Mouse (Mus musculus) retina, adult 2 months (tissue): Measurements from ENCODE around the gene Slc52a3.

Source experiments
- DNase-seq: peaks from one replicate; pipeline ENCODE4 v3.0.0-alpha.2; 2012; ENCODE audit warnings: low read depth, low spot score

Gene Slc52a3

DNA sequence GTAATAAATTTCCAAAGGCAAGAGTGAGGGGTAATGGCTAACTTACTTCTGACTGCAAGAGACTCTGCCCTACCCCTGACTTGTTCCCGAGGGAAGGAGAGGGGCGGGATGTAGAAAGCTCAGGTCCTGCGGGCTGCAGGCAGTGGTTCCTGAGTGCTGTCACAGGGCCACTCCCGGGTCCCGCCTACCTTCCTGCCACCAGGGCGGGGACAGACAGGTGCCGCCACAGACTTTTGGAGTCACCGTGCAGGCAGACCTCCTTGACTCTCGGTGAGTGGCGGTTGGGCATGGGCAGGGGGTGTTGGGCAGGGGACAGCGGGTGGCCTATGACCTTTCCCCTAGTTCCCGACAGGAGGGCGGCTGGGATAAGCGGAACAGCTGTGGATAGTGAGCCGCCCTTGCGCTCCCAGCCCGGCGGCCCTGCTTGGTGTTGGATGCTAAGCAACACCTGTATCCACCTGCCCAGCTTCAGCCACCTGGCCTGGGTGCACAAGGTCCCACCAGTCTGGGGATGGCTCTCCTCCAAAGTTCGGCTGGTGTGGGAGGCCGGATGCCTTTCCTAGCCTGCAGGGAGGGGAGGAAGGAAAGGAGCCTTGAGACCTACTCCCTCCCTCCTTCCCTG is 3.5 kb downstream of the Slc52a3 start:
- no peak for DNase-seq

DNA sequence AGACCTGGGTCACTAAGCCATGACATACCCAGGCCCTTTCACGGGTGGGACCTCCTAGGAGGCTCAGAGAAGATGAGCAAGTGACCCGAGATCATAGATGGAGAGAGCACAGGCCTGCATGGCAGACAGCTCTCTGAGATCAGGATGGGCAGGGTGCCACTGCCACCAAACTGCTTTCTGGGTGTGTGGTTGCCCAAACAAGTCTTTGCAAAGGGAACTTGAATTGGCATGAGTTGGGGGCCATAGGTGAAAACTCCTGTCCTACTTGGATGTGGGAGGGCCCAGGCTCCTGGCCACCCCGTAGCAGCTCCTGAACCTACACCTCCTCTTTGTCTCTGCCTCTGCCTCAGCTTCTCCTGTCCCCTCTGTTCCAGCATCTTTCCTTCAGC is 4.0 kb downstream of the Slc52a3 start:
- DNase-seq = no peak

DNA sequence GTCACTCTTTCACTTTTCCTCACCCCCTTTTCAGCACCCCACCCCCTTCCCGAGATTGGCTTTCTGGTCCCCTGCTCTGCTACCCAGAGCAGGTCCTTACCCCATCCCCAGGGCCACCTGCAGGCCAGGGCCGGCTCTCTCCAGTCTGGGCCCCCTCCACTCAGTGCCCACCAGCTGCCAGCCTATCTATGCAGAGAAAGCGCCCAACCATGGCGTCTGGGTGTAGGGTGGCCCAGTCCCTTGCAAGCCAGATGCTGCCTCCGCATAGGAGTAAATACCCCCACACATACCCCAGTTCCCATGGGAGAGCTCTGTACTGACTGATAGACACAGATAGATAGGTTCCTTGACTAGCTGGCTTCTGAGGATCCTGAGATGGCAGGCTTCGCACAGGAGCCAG is 4.4 kb downstream of the Slc52a3 start:
- DNase-seq = no peak

DNA sequence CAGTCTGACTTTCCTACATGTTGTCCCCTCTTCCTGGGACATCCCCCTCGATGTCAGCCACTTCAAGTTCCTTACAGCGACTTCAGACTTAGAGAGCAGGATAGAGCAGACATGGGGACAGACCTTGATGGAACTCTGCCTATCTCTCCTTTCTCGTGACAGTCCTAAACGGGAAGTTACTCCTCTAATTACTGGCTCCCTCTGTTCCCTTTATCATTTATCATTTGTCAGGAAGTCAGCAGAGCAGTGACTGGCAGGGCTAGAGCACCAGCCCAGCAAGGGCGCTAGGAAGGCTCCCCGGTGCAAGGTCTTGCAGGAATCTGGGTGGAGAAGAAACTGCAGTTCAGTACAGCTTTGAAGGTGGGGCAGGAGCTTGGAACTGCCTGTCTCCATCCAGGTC is 6.2 kb downstream of the Slc52a3 start:
- no peak for DNase-seq

DNA sequence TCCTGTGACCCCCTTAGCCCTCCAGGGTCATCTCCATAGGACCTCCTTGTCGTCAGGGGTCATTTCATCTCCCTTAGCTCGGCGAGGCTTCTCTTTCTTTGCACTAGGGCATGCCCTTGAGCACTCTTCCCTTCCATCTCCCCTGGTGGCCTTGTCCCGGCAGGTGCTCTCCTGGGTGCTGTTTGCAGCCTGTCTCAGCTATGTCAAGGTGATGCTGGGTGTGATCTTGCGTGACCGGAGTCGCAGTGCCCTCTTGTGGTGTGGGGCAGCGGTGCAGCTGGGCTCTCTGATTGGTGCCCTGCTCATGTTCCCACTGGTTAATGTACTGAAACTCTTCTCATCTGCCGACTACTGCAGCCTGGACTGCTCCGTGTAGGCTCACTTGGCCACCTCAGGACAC is 11.5 kb downstream of the Slc52a3 start:
- DNase-seq = no peak

DNA sequence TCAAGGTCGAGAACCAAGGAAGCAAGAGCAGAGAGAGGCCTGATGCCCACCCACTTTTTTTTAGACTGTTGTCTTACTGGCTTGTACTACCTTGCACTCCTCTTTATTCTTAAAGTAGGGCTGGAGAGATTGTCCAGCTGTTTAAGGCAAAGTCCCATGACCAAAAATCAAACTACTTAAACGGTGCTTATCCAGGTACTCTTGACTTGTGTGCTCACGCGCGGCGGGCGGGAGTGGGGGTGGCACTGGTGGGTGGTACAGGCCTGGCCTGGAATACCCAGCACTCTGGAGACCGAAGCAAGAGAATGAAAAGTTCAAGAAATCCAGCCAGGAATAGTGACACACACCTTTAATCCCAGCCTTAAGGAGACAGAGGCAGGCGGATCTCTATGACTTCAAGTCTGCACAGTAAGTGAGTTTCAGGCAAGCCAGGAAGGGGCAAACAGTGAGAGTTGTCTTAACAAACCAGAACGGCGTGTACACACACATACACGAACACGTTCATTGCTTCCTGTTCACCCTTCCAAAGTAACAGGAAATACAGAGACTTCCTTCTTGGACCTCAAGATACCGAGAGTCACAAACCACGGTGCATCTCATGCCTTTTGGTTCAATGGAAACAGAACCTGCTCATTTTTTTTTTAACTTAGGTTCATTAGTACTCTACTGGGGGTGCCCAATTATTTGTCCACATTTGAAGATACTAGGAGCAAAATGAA is 12.9 kb downstream of the Slc52a3 start:
- no peak for DNase-seq

DNA sequence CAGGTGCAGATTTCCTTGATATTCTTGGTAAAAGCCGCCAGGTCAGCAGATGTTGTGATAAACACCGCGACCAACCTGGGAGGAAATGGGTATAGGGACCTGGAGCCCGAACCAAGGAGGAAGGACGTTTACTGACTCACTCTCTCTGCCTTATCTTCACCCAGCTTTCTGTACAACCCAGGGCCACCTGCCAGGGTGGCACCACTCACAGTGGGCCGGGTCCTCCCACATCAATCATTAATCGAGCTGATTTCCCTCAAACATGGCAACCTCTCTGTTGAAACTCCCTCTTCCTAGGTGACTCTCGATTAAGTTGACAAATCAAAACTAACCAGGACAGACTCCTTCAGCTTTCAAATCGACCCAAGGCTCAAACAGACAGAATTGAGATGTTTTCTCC is 13.9 kb downstream of the Slc52a3 start:
- no peak for DNase-seq

DNA sequence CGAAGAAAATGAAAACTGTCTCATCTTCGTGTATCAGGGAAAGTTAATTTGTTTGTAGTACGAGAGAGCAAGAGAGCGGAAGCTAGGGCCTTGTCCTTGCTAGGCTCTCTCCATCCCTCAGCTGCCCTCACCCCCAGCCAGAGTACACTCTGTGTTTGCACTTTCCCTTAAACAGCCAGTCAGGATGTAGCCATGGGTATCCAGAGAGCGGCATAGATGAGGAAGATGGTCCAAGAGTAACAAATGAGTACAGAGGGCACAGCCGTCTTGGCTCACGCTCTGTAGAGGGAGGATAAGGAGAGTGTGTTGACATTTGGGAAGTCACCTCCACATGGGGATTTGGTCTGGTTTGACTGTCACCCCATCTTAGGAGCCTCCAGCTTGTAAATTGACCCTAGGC is 14.3 kb downstream of the Slc52a3 start:
- no peak for DNase-seq

DNA sequence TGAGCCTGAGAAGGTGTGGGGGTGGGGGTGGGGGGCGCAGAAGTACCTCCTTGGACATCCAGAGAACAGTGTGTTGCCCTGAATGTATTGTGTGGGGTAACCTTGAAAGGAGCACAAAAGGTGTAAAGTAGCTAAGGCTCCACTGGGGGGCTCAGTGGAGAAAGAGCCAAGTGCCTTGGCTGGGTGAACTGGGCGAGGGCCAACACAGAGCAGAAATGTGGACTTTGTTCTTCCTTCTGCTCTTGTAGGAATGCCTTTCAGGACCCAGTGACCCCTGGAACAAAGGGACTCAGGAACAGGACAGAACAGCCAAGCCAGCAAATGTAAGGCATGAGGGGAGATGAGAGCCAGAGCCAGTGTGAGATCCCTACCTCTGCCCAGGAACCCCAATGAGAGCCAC is 15.4 kb downstream of the Slc52a3 start:
- DNase-seq = no peak

DNA sequence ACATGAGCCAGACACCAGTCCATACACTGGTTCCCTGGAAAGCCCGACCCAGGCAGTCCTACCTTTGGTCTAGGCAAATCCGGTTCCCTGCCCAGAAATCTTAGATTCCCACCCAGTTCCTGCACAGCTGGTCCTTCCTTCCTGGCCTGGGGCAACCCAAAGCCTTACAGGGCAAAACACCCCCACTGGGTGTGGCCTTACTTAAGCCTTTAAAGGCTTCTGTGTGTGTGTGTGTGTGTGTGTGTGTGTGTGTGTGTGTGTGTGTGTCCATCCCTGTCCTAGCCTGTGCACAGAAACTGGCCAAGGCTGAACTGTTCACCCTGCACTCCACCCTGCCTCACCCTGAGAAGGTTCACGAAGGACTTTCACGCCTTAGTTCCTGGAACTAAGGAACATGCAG is 15.9 kb downstream of the Slc52a3 start:
- DNase-seq = no peak

DNA sequence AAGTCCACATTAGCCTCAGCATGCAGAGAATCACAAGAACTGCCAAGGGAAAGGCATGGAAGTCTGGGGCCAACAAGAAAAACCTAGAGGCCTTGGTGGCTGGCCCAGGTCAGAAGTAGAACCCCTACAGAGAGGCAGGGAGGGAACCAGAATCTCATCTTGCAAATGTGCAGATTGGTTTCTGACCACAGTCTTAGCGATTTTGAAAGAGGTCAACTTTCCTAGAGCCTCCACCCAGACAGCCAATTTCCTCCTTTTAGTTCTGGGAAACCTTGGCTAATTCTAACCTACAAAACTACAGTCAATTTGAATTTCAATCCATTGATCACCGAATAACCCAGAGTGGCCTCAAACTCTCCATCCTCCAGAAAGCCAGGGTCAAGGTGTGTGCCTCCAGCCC is 16.4 kb downstream of the Slc52a3 start:
- no peak for DNase-seq

DNA sequence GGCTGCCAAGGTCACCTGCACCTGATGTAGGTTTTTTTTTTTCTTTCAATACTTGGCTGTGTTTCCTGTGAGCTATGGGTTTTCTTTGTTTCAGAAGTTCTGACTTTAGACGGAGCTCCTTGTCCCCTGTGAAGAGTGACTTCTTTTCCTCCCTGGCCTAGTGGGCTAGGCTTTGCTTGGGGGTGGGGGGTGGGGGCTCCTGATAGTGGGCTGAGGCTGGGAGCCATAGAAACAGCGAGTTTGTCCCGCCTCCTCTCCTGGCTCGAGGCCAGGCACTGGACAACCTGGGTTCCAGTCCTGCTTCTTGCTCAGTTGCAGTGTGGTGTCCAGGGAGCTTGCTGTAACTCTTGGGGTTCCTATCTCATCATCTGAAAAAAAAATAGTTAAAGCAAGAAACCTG is 19.7 kb downstream of the Slc52a3 start:
- no peak for DNase-seq

DNA sequence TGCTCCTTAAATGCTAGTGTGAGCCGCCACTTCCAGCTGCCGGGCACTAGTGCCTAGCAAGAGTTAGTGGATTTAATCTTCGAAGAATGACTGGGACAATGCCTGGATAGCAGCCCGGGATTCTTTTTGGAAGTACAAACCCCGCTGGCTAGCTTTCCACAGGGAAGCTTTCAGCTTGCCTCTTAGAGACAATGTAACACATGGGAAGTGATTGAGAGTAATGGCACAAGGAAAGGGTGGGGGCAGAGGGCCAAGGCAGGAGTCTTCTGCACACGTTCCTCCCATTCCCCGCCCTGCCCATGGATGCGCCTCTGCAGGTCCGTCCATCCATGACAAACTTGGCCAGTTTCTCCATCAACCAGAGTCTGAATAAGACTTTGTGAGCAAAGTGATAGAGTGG is 20.4 kb downstream of the Slc52a3 start:
- no peak for DNase-seq

DNA sequence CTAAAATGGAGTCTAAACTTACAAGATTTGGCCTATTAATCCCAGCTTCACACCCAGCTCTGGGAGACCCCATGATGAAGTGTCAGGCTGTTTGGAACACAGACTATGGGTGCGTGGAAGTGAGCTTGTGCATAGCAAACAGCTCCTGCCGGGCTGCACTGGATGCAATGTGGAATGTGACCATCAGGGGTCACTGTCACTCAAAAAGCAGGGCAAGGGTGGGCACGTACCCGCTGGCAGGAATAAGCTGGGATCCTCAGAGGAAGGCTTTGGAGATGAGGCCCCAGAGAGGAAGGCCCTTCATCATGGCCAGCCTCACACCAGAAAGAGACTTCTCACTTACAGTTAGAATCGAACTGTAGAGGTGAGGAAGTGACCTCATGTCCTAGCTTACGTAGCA is 23.9 kb downstream of the Slc52a3 start:
- DNase-seq = no peak

DNA sequence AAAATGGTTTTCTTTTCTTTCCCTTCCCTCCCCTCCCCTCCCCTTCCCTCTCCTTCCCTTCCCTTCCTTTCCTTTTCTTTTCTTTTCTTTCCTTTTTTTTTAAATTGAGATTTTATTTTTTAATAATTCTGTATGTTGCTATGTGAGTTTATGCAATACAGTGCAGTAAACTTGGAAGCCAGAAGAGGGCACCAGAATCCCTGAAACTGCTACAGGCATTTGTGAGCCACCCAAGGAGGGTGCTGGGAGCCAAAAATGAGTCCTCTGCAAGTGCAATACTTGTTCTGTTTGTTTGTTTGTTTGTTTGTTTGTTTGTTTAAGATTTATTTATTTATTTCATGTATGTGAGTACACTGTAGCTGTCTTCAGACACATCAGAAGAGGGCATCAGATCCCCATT is 25.7 kb downstream of the Slc52a3 start:
- no peak for DNase-seq

DNA sequence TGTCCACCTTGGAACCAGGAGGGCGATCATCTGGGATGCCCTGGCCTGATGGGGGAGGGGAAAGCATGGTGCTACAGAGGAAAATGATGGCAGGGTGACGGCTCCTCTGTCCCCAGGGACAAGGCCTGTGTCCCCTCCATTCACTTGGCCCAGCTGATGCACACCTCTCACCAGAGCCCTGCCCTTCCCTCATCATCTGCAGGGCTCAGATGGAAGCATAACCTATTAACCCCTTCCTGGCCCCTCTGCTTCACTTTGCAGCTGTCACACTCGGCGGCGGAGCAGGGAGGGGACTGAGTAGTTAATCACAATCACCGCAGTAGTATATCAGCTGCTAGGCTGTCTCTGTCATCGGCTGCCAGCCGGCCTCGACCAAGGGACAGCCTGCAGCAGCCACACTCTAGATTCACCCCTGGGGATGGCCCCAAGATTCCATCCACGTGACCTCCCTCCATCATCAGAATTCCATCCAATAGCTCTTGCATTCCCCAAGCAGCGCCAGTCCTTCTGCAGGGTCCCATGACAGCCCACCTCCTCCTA is 28.6 kb downstream of the Slc52a3 start:
- DNase-seq = no peak

DNA sequence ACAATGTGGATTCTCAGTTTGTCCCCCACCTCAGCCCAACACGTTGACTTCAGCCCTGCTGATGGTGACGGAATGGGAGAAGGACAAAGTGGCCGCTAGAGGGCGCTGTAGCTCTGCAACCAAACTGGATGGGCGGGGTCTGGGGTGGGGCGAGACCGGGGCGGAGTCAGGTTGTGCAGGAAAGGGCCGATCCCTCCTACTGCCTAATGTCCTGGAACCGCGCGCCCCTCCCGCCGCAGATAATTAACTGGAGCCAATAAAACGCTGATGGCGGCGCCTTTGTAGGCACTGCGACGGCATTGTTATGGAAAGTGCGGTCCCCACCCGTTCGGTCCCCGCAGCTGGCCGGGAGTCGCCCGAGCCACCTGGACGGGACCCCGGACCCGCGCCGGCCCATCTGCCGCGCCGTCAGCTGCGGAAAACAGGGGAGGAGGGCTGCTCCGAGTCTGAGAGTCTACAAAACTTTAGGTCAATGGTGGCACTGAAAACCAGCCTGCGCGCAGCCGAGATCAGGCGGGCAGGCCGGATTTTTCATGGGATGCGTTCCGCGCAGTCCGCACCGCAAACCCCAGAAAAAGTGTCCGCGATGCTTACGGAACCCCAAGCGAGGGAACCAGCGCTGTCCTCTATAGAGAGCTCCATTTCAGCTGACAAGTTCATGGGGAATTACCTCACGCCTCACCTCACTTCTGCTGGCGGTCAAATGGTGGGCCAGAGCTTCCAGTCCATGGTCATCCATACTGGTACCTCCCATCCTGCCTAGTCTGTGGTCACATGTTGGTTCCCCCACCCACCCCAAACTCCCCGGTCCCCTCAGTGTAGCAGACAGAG is 33.2 kb downstream of the Slc52a3 start:
- DNase-seq = peak; percentile 84

DNA sequence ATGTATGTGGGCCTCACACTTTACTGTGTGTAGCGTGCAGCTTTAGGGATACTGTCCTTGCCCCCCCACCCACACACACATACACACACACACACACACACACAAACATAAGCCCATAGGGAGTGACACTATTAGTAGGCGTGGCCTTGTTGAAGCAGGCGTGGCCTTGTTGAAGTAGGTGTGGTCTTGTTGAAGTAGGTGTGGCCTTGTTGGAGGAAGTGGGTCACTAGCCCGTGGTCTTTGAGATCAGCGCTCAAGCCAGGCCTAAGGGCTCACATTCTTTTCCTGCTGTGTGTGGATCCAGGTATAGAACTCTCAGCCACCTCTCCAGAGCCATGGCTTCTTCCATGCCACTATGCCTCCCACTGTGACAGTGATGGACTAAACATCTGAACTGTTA is 34.7 kb downstream of the Slc52a3 start:
- DNase-seq = no peak

DNA sequence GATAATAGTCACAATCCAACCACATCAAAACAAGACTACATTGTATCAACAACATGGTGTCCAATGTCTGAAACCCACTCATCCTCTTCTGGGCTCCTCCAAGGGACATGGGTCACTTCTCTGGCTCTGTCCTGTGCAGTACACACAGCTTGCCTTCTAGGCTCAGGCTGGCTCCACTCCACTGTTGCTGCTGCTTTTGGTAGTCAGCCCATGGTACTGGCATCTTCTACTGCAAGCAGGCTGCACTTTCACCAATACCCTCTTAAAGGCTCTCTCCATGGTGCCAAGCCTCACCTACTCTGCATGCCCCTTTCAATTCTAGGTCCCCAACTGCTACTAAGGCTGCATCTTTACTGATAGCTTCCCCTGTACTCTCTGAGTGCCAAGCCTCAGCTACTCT is 43.8 kb downstream of the Slc52a3 start:
- no peak for DNase-seq

DNA sequence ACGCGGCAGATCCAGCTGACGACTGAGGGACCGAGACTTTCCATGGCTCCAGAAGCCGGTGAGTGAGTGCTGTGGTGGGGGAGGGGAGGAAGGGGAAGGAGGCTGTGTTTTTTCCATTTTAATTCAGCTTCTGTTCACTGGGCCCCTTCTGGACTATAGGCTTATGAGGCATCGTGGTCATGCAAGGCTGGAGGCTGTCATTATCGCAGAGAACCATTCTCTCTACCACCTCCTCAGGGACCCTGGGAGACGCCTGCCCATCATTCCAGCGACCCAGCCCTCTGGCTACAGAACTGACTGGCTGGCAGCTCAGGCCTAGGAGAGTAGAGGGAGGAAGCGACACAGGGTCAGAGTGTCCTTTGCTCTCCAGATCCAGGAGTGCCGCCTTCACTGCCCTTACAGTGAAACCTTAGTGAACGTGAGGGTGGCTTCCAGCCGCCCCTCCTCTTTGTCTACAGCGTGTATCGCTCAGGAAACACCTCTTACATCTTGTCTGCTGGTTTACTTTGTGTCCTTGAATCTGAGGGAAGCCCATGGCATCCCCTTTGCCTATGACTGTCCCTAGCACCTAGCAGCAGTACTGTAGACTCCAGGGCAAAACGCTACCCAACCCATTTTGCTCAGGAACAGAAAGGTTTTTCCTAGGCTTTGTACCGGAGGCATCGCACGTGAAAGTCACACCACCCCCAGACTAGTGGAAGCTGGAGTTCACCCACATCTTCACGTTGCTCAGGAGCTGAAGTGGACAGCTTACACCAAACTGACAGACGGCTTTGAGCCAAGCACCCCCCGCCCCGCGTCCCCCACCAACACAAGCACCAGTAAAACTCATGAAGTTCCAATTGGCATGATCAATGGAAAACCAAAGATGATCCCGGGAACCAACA is 51.0 kb downstream of the Slc52a3 start:
- no peak for DNase-seq
